Mouse (Mus musculus) heart, embryonic 16.5 days (tissue): ENCODE measurements around the gene Espnl. TPM values are rescaled to one million over a fixed set of nuclear protein-coding genes. Genes with fewer than 3 reads are reported as not detected.
A peak's percentile ranks its signal among the peaks of the same experiment; 100 is the strongest.

Experiments
- ATAC-seq: fragments of 200-750 bp; cut with Nextera tagmentation; replicated peaks from 2 replicates; pipeline ENCODE4 v1.8.0; 2017; ENCODE audit warnings: moderate number of reproducible peaks; ENCODE audit not compliant: insufficient read depth, low FRiP score; ENCODE audit errors: extremely low read depth
- H3K27ac ChIP-seq: fragments of 300-500 bp; sonication (generic); 2 replicates; pipeline ENCODE4 v1.5.1; 2014; ENCODE audit warnings: mild to moderate bottlenecking, low read length, control low read depth, moderate library complexity
- H3K27me3 ChIP-seq: fragments of 300-500 bp; sonication (generic); 2 replicates; pipeline ENCODE4 v1.6.1; 2014; ENCODE audit warnings: low read length, mixed read lengths; ENCODE audit not compliant: control insufficient read depth, insufficient read depth
- H3K36me3 ChIP-seq: fragments of 300-500 bp; sonication (generic); 2 replicates; pipeline ENCODE4 v1.6.1; 2014; ENCODE audit not compliant: control insufficient read depth, insufficient read depth
- H3K4me1 ChIP-seq: fragments of 300-500 bp; sonication (generic); 2 replicates; pipeline ENCODE4 v1.6.1; 2014; ENCODE audit warnings: low read length, mixed read lengths; ENCODE audit not compliant: control insufficient read depth, insufficient read depth
- H3K4me2 ChIP-seq: fragments of 300-500 bp; sonication (generic); 2 replicates; pipeline ENCODE4 v1.6.1; 2014; ENCODE audit warnings: low read depth, mild to moderate bottlenecking, control low read depth, low read length
- H3K4me3 ChIP-seq: fragments of 300-500 bp; sonication (generic); 2 replicates; pipeline ENCODE4 v1.5.1; 2014; ENCODE audit warnings: mild to moderate bottlenecking, control low read depth, low read length
- H3K9ac ChIP-seq: fragments of 300-500 bp; sonication (generic); 2 replicates; pipeline ENCODE4 v1.6.1; 2014; ENCODE audit warnings: low read length, control low read depth
- H3K9me3 ChIP-seq: fragments of 300-500 bp; sonication (generic); replicated peaks from 2 replicates; pipeline ENCODE4 v1.6.1; 2016; ENCODE audit warnings: low read length; ENCODE audit not compliant: control insufficient read depth
- WGBS: fragments of 180-500 bp; shearing (Covaris S2); extraction: QIAGEN DNeasy Blood & Tissue Kit; methylation state at CpG from one replicate; pipeline ENCODE4 v1.1.7; 2014; 5-methylcytosine and 5-hydroxymethylcytosine counted together
- polyA plus RNA-seq: library from polyadenylated mRNA; unstranded; fragments of >200 nt; fragmentation: Nextera tagmentation; extraction: Ambion mirVana; gene quantifications from 2 replicates; pipeline ENCODE4 v1.2.1, GENCODE M21; 2015

Gene Espnl
- polyA plus RNA-seq, 1 experiment from 2014 or later, result 0.07 TPM

GRCm38 (mm10) chr1:91344921-91345685 lies 23.2 kb downstream of the Espnl start:
- H3K4me3 ChIP-seq, result peak overlapping the region; percentile 38
- peaks cover 39% of the 10 kb centered on the region for H3K27me3 ChIP-seq
- no peak overlapping the region for H3K27ac ChIP-seq
- H3K9ac ChIP-seq, result 0 out of 2 replicates have a peak overlapping the region, but pooled peaks have one; percentile 39
- H3K9me3 ChIP-seq, result no peaks in the 10 kb centered on the region
- peak overlapping the region; percentile 61 for H3K4me2 ChIP-seq
- WGBS, result 3% methylated on average over 68 of the region's 68 CpGs
- no peaks in the 10 kb centered on the region for H3K36me3 ChIP-seq
- peaks cover 16% of the 10 kb centered on the region for H3K4me1 ChIP-seq
- ATAC-seq, result peak; percentile 12; the same call in 1 of the 2 replicates

- peak; percentile 39; the same call in 1 of the 2 replicates for ATAC-seq
- Histone ChIP-seq H3K27me3 (peaks cover 37% of the 10 kb centered on the region), H3K36me3 (no peaks in the 10 kb centered on the region)
Observed at GRCm38 (mm10) chr1:91346892-91347291, 25.0 kb downstream of the Espnl start.

GRCm38 (mm10) chr1:91350841-91351240 lies 29.0 kb downstream of the Espnl start, which contains the start of gene Klhl30:
TSS of gene Klhl30 (plus strand) at chr1:91351016.
- Histone ChIP-seq H3K27ac (peak within 1 kb of the TSS; percentile 92), H3K9ac (peak within 1 kb of the TSS; percentile 72), H3K9me3 (no peaks in the 10 kb centered on the region), H3K4me1 (peaks cover 25% of the 10 kb centered on the region), H3K36me3 (peaks cover 5% of the 10 kb centered on the region; the same call in 1 of the 2 replicates), H3K4me2 (peak within 1 kb of the TSS; percentile 67), H3K27me3 (peaks cover 9% of the 10 kb centered on the region), H3K4me3 (peak within 1 kb of the TSS; percentile 53)
- ATAC-seq, result peak; percentile 92
- 15% methylated on average over 4 of the region's 4 CpGs for WGBS

More at GRCm38 (mm10) chr1:91346892-91347291, 25.0 kb downstream of the Espnl start:
- Histone ChIP-seq H3K27ac (no peak overlapping the region), H3K4me1 (peaks cover 22% of the 10 kb centered on the region), H3K4me2 (no peak overlapping the region), H3K9me3 (no peaks in the 10 kb centered on the region), H3K9ac (no peak overlapping the region), H3K4me3 (no peak overlapping the region)
- 36% methylated on average over 3 of the region's 3 CpGs for WGBS

GRCm38 (mm10) chr1:91351249-91351648 lies 29.4 kb downstream of the Espnl start:
- peak; percentile 59 for ATAC-seq
- 39% methylated on average over 3 of the region's 3 CpGs for WGBS
- H3K27me3 ChIP-seq, result peaks cover 5% of the 10 kb centered on the region
- H3K9me3 ChIP-seq, result no peaks in the 10 kb centered on the region
- H3K4me3 ChIP-seq, result peak overlapping the region; percentile 53
- H3K4me1 ChIP-seq, result peaks cover 25% of the 10 kb centered on the region
- H3K36me3 ChIP-seq, result peaks cover 5% of the 10 kb centered on the region; the same call in 1 of the 2 replicates
- peak overlapping the region; percentile 67 for H3K4me2 ChIP-seq
- peak overlapping the region; percentile 92 for H3K27ac ChIP-seq
- peak overlapping the region; percentile 72 for H3K9ac ChIP-seq

GRCm38 (mm10) chr1:91352277-91352676 lies 30.4 kb downstream of the Espnl start:
- peaks cover 12% of the 10 kb centered on the region for H3K36me3 ChIP-seq
- H3K4me3 ChIP-seq, result peak overlapping the region; percentile 53
- H3K9me3 ChIP-seq, result no peaks in the 10 kb centered on the region
- H3K27ac ChIP-seq, result no peak overlapping the region
- no peaks in the 10 kb centered on the region for H3K27me3 ChIP-seq
- H3K4me1 ChIP-seq, result peaks cover 25% of the 10 kb centered on the region
- H3K9ac ChIP-seq, result no peak overlapping the region
- H3K4me2 ChIP-seq, result peak overlapping the region; percentile 67
- 82% methylated on average over 2 of the region's 2 CpGs for WGBS
- no peak for ATAC-seq

- Histone ChIP-seq H3K4me2 (no peak overlapping the region), H3K4me1 (peaks cover 15% of the 10 kb centered on the region), H3K27me3 (no peaks in the 10 kb centered on the region), H3K9ac (no peak overlapping the region), H3K27ac (no peak overlapping the region), H3K36me3 (peaks cover 25% of the 10 kb centered on the region), H3K9me3 (no peaks in the 10 kb centered on the region), H3K4me3 (no peak overlapping the region)
- no peak for ATAC-seq
- 72% methylated on average over 11 of the region's 11 CpGs for WGBS
Observed at GRCm38 (mm10) chr1:91356105-91356504, 34.2 kb downstream of the Espnl start.

GRCm38 (mm10) chr1:91362113-91362512 lies 40.2 kb downstream of the Espnl start:
- H3K9ac ChIP-seq, result no peak overlapping the region
- H3K27ac ChIP-seq, result no peak overlapping the region
- 84% methylated on average over 5 of the region's 5 CpGs for WGBS
- H3K4me3 ChIP-seq, result no peak overlapping the region
- H3K36me3 ChIP-seq, result peaks cover 29% of the 10 kb centered on the region
- H3K9me3 ChIP-seq, result peaks cover 10% of the 10 kb centered on the region
- H3K27me3 ChIP-seq, result no peaks in the 10 kb centered on the region
- no peak overlapping the region for H3K4me2 ChIP-seq
- no peak for ATAC-seq
- H3K4me1 ChIP-seq, result peaks cover 4% of the 10 kb centered on the region; the same call in 1 of the 2 replicates

GRCm38 (mm10) chr1:91364822-91365644 lies 43.2 kb downstream of the Espnl start:
- no peak overlapping the region for H3K4me3 ChIP-seq
- H3K27ac ChIP-seq, result no peak overlapping the region
- H3K27me3 ChIP-seq, result no peaks in the 10 kb centered on the region
- 84% methylated on average over 16 of the region's 16 CpGs for WGBS
- no peak overlapping the region for H3K9ac ChIP-seq
- peaks cover 10% of the 10 kb centered on the region for H3K9me3 ChIP-seq
- ATAC-seq, result no peak
- H3K4me2 ChIP-seq, result no peak overlapping the region
- peaks cover 4% of the 10 kb centered on the region; the same call in 1 of the 2 replicates for H3K4me1 ChIP-seq
- H3K36me3 ChIP-seq, result peaks cover 18% of the 10 kb centered on the region
